Mouse (Mus musculus): ENCODE measurements at regions not wholly inside any gene's neighbourhood (a gene's known extent, or its start where the extent isn't known, plus 50 kb on each side); places are given as distances from the start of the nearest gene placed in this dataset.

GRCm38 (mm10) chr7:134436917-134437316 lies 51.5 kb upstream of the D7Ertd443e start:
- DNase-seq: no peak

GRCm38 (mm10) chr7:134439281-134439680 lies 53.8 kb upstream of the D7Ertd443e start:
- DNase-seq: no peak

- DNase-seq: no peak
These were observed 59.7 kb upstream of the D7Ertd443e start for GRCm38 (mm10) chr7:134445008-134445806.

GRCm38 (mm10) chr7:134447648-134448202 lies 62.3 kb upstream of the D7Ertd443e start:
- no peak for DNase-seq

- no peak for DNase-seq
These were observed 63.4 kb upstream of the D7Ertd443e start for GRCm38 (mm10) chr7:134448831-134449230.

- no peak for DNase-seq
These were observed 77.2 kb upstream of the D7Ertd443e start for GRCm38 (mm10) chr7:134462677-134463076.

GRCm38 (mm10) chr7:134463380-134463779 lies 77.9 kb upstream of the D7Ertd443e start:
- DNase-seq: no peak

GRCm38 (mm10) chr7:134467216-134467615 lies 81.8 kb upstream of the D7Ertd443e start:
- DNase-seq: no peak

- DNase-seq: no peak
These were observed 85.8 kb upstream of the D7Ertd443e start for GRCm38 (mm10) chr7:134471286-134471685.

GRCm38 (mm10) chr7:134491326-134491725 lies 105.9 kb upstream of the D7Ertd443e start:
- no peak for DNase-seq

GRCm38 (mm10) chr7:134497219-134497618 lies 111.8 kb upstream of the D7Ertd443e start:
- DNase-seq: no peak

GRCm38 (mm10) chr7:134497870-134498269 lies 112.4 kb upstream of the D7Ertd443e start:
- DNase-seq: no peak

GRCm38 (mm10) chr7:134498716-134499115 lies 113.3 kb upstream of the D7Ertd443e start:
- DNase-seq: no peak

- no peak for DNase-seq
These were observed 114.0 kb upstream of the D7Ertd443e start for GRCm38 (mm10) chr7:134499429-134499828.

GRCm38 (mm10) chr7:134500210-134500609 lies 114.7 kb upstream of the D7Ertd443e start:
- no peak for DNase-seq

GRCm38 (mm10) chr7:134501079-134501478 lies 115.6 kb upstream of the D7Ertd443e start:
- no peak for DNase-seq

GRCm38 (mm10) chr7:134510333-134510928 lies 125.0 kb upstream of the D7Ertd443e start:
- DNase-seq: no peak

GRCm38 (mm10) chr7:134519372-134519975 lies 134.0 kb upstream of the D7Ertd443e start:
- DNase-seq: no peak

- DNase-seq: no peak
These were observed 138.4 kb upstream of the D7Ertd443e start for GRCm38 (mm10) chr7:134523897-134524296.

- no peak for DNase-seq
These were observed 139.6 kb upstream of the D7Ertd443e start for GRCm38 (mm10) chr7:134525041-134525440.

GRCm38 (mm10) chr7:134525461-134525860 lies 140.0 kb upstream of the D7Ertd443e start:
- DNase-seq: no peak

GRCm38 (mm10) chr7:134527351-134527750 lies 141.9 kb upstream of the D7Ertd443e start:
- DNase-seq: no peak

GRCm38 (mm10) chr7:134528026-134528425 lies 142.4 kb upstream of the Dock1 start:
- DNase-seq: no peak

- DNase-seq: no peak
These were observed 135.6 kb upstream of the Dock1 start for GRCm38 (mm10) chr7:134534821-134535220.
